Mouse (Mus musculus): ENCODE measurements at regions not wholly inside any gene's neighbourhood (a gene's known extent, or its start where the extent isn't known, plus 50 kb on each side); places are given as distances from the start of the nearest gene placed in this dataset.

GRCm38 (mm10) chr7:92998886-92999285, 80.8 kb upstream of the Fam181b start:
- TF ChIP-seq CHD2 (IDR thresholded peaks at IDR 0.05; ENCODE audit: low read depth, low read length) (no peak), ZNF384 (IDR thresholded peaks at IDR 0.05; ENCODE audit: low read depth, low read length) (no peak)

All from ES-E14 (cell line).